Mouse (Mus musculus) testis, adult 10 weeks (tissue): ENCODE measurements around the gene Arl6ip4. TPM values are rescaled to one million over a fixed set of nuclear protein-coding genes. Genes with fewer than 3 reads are reported as not detected.

Experiments used
- polyA plus RNA-seq: library from polyadenylated mRNA; stranded (reverse); fragments of 350-450 nt; fragmentation: Illumina TruSeq; extraction: RNeasy Lipid Tissue Mini Kit (QIAGEN cat#74804); gene quantifications from one replicate; pipeline ENCODE4 v1.2.3, GENCODE M21; 2014; ENCODE audit warnings: low read depth, low replicate concordance

Arl6ip4 gene
- polyA plus RNA-seq, result 4.3 TPM

DNA sequence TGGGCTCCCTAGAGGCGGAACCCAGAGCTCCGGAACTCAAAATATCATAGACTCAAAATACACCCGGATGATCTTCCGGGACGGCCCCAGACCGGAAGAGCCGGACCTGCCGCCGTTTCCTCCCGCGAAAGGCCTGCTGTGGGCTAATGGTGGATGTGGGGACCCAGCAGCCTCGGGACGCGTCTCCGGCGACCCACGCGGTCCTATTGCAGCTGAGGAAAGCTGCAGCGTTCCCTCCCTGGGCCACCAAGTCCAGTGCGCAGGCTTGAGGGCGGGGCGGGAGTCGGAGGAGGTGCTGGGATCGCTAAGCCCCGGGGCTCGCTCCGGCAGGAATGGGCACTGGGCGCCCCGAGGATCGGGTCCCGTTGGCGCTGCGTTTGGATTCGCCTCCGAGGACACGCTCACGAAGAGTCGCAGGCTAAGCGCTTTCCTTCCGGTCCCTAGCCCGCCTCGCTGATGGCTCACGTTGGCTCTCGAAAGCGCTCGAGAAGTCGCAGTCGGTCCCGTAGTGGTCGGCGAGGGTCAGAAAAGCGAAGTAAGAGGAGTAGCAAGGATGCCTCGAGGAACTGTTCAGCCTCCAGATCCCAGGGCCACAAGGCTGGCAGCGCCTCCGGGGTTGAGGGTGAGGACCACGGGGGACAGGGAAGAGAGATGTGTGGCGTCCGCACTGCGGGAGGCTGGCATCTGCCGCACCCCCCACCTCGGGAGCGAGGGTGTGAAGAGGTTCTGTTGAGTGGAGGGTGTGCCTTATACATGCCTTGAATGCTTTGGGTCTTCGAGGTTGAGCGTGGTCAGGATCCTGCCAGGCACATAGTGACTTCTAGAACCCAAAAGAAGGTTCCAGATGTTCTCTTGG, at the start of gene Arl6ip4:
Gene Arl6ip4 (plus strand): TSS at position 100 of the 856 bp plus-strand sequence.

GRCm38 (mm10) chr5:124095596-124096232, 20.2 kb upstream of the Arl6ip4 start, which contains the start of gene Abcb9:
Abcb9 (minus strand) TSS chr5:124095798.

GRCm38 (mm10) chr5:124111742-124112497, 4.0 kb upstream of the Arl6ip4 start, which contains the start of gene Ogfod2:
Ogfod2 (plus strand) TSS chr5:124112297.

Other genes with a start within 250 kb of the Arl6ip4 start
- not detected for gene Hcar1, start 236.1 kb upstream of the Arl6ip4 start, polyA plus RNA-seq
- gene Denr, start 208.9 kb upstream of the Arl6ip4 start, polyA plus RNA-seq, result 294 TPM
- gene Gm43518, start 188.7 kb upstream of the Arl6ip4 start, polyA plus RNA-seq, result 2.5 TPM
- gene Ccdc62, start 185.4 kb upstream of the Arl6ip4 start, polyA plus RNA-seq, result 177 TPM
- gene Hip1r, start 142.5 kb upstream of the Arl6ip4 start, polyA plus RNA-seq, result 0.77 TPM
- 7.9 TPM for gene Vps37b, start 83.8 kb upstream of the Arl6ip4 start, polyA plus RNA-seq
- gene Abcb9, start 20.3 kb upstream of the Arl6ip4 start, polyA plus RNA-seq, result 1.3 TPM
- gene Ogfod2, start 3.8 kb upstream of the Arl6ip4 start, polyA plus RNA-seq, result 3.0 TPM
- gene Pitpnm2, start 133.7 kb downstream of the Arl6ip4 start, polyA plus RNA-seq, result 12.0 TPM
- 51.4 TPM for gene Mphosph9, start 211.9 kb downstream of the Arl6ip4 start, polyA plus RNA-seq
- gene 2810006K23Rik, start 212.0 kb downstream of the Arl6ip4 start, polyA plus RNA-seq, result 7.6 TPM
- gene Cdk2ap1, start 247.0 kb downstream of the Arl6ip4 start, polyA plus RNA-seq, result 44.7 TPM